Mouse (Mus musculus): Measurements from ENCODE around the gene Hdac7. TPM values are rescaled to one million over a fixed set of nuclear protein-coding genes. Genes with fewer than 3 reads are reported as not detected.
"Not testable (repeated sequence)": the region's sequence is repeated elsewhere in the genome, so short reads cannot be mapped to it uniquely, and the experiment has no call there.

Gene Hdac7
- total RNA-seq (2021) = 60.1 and 75.8 TPM in 2 replicates
- long read RNA-seq, experiment 1, full-length matches to known transcripts = 5 of 127 reads
- long read RNA-seq, experiment 1, partial matches to known transcripts = 30 of 127 reads
- long read RNA-seq, experiment 1, other reads (novel, unspliced or antisense) = 92 of 127 reads
- long read RNA-seq, experiment 2, full-length matches to known transcripts = 2 of 118 reads
- long read RNA-seq, experiment 2, partial matches to known transcripts = 22 of 118 reads
- long read RNA-seq, experiment 2, other reads (novel, unspliced or antisense) = 94 of 118 reads

- DNase-seq = no peak
Observed at GRCm38 (mm10) chr15:97844037-97845034, at the start of gene Hdac7. Hdac7 (minus strand) TSS chr15:97844502.

- DNase-seq = no peak
Observed at GRCm38 (mm10) chr15:97892506-97892905, 48.2 kb upstream of the Hdac7 start.

GRCm38 (mm10) chr15:97890450-97890849, 46.1 kb upstream of the Hdac7 start:
- DNase-seq = no peak

GRCm38 (mm10) chr15:97890017-97890416, 45.7 kb upstream of the Hdac7 start:
- peak; percentile 48 for DNase-seq

- no peak for DNase-seq
Observed at GRCm38 (mm10) chr15:97887541-97888016, 43.3 kb upstream of the Hdac7 start.

- DNase-seq = no peak
Observed at GRCm38 (mm10) chr15:97881423-97881822, 37.1 kb upstream of the Hdac7 start.

GRCm38 (mm10) chr15:97880441-97880840, 36.1 kb upstream of the Hdac7 start:
- DNase-seq = no peak

- peak; percentile 31 for DNase-seq
Observed at GRCm38 (mm10) chr15:97878696-97879328, 34.5 kb upstream of the Hdac7 start.

GRCm38 (mm10) chr15:97875784-97876183, 31.5 kb upstream of the Hdac7 start:
- DNase-seq = no peak

GRCm38 (mm10) chr15:97873717-97874116, 29.4 kb upstream of the Hdac7 start:
- no peak for DNase-seq

GRCm38 (mm10) chr15:97872161-97872560, 27.9 kb upstream of the Hdac7 start:
- peak; percentile 57 for DNase-seq

- no peak for DNase-seq
Observed at GRCm38 (mm10) chr15:97871055-97872030, 27.0 kb upstream of the Hdac7 start.

- DNase-seq = not testable (repeated sequence)
Observed at GRCm38 (mm10) chr15:97870116-97870515, 25.8 kb upstream of the Hdac7 start.

- DNase-seq = no peak
Observed at GRCm38 (mm10) chr15:97868985-97869384, 24.7 kb upstream of the Hdac7 start.

- DNase-seq = no peak
Observed at GRCm38 (mm10) chr15:97865988-97866387, 21.7 kb upstream of the Hdac7 start.

- DNase-seq = no peak
Observed at GRCm38 (mm10) chr15:97865175-97865574, 20.9 kb upstream of the Hdac7 start.

- DNase-seq = no peak
Observed at GRCm38 (mm10) chr15:97864361-97865045, 20.2 kb upstream of the Hdac7 start.

- no peak for DNase-seq
Observed at GRCm38 (mm10) chr15:97863494-97863881, 19.2 kb upstream of the Hdac7 start.

GRCm38 (mm10) chr15:97862881-97863493, 18.7 kb upstream of the Hdac7 start:
- no peak for DNase-seq

- DNase-seq = no peak
Observed at GRCm38 (mm10) chr15:97860353-97860752, 16.1 kb upstream of the Hdac7 start.

All from adrenal gland, postnatal 14 days (tissue).